18 mouse cellular contexts compared by ENCODE assay signal in genomic region chr5:133650246-133650645, GRCm38 (mm10).
"Had no signal": no experiment of that assay in that cellular context is flagged by ENCODE, and none has a peak within 500 bp of the region (broad histone marks: within the 10 kb centered on the region; RNA-seq: fewer than 3 reads in every experiment).

No protein-coding gene starts in this region.

- H3K4me1 ChIP-seq: liver, embryonic 15.5 days; lung, embryonic 15.5 days; megakaryocyte, embryonic 14.5 days; midbrain, embryonic 13.5 days; midbrain, embryonic 15.5 days; neural tube, embryonic 12.5 days had no signal

- H3K27ac ChIP-seq: liver, embryonic 15.5 days; lung, embryonic 15.5 days; macrophage; midbrain, embryonic 13.5 days; midbrain, embryonic 15.5 days; neural tube, embryonic 12.5 days had no signal

- H3K27me3 ChIP-seq: liver, embryonic 15.5 days; lung, embryonic 15.5 days; megakaryocyte, embryonic 14.5 days; midbrain, embryonic 13.5 days; midbrain, embryonic 15.5 days; neural tube, embryonic 12.5 days had no signal

- ATAC-seq: liver, postnatal 0 days; lung, postnatal 0 days; midbrain, embryonic 13.5 days; midbrain, embryonic 15.5 days had no signal

- H3K4me3 ChIP-seq: liver, embryonic 15.5 days; lung, embryonic 15.5 days; megakaryocyte, embryonic 14.5 days; midbrain, embryonic 13.5 days; midbrain, embryonic 15.5 days; neural tube, embryonic 12.5 days had no signal

- H3K36me3 ChIP-seq: liver, embryonic 15.5 days; lung, embryonic 15.5 days; midbrain, embryonic 13.5 days; midbrain, embryonic 15.5 days; neural tube, embryonic 12.5 days had no signal

- H3K4me2 ChIP-seq: liver, embryonic 15.5 days; lung, embryonic 15.5 days; midbrain, embryonic 13.5 days; midbrain, embryonic 15.5 days; neural tube, embryonic 12.5 days had no signal

- H3K9me3 ChIP-seq: liver, embryonic 15.5 days; lung, embryonic 15.5 days; midbrain, embryonic 13.5 days; midbrain, embryonic 15.5 days; neural tube, embryonic 12.5 days had no signal

- DNase-seq: liver, postnatal 0 days; lung, adult 2 months; lung, postnatal 14 days; lung, postnatal 36 days; right cerebral cortex, postnatal 14 days; right cerebral cortex, postnatal 4 days; spleen, adult 18-20 months; thymus, adult 18-20 months; thymus, postnatal 14 days; thymus, postnatal 36 days had no signal

- H3K9ac ChIP-seq: liver, embryonic 15.5 days; liver, postnatal 0 days; lung, embryonic 15.5 days; midbrain, embryonic 13.5 days; midbrain, embryonic 15.5 days; neural tube, embryonic 12.5 days had no signal
